Mouse (Mus musculus) mouse embryonic stem cell (cell line): ENCODE data around the gene Bclaf3.
"Not testable (repeated sequence)": the region's sequence is repeated elsewhere in the genome, so short reads cannot be mapped to it uniquely, and the experiment has no call there.

Experiments
- in situ Hi-C, 2 experiments: fragments of 300-500 bp; cut with MboI; formaldehyde crosslinking; loops; 1 replicate in 1 of 2; 3 replicates in 1 of 2; pipeline ENCODE4 v1.14.3; 2019 to 2020; ENCODE audit warnings: low sequenced_read_pairs in 2 of 2, low pct_unique_long_range_greater_than_20kb in 1 of 2, mixed read lengths in 1 of 2; ENCODE audit not compliant: unreplicated experiment in 1 of 2

The Bclaf3 gene

GRCm38 (mm10) chrX:159526388-159526787 lies at the start of gene Bclaf3:
Gene Bclaf3 (plus strand): TSS chrX:159526688.
- in situ Hi-C loops = no loop called here

- in situ Hi-C loops = not testable (repeated sequence)
Observed at GRCm38 (mm10) chrX:159478243-159478940, 48.1 kb upstream of the Bclaf3 start.

DNA sequence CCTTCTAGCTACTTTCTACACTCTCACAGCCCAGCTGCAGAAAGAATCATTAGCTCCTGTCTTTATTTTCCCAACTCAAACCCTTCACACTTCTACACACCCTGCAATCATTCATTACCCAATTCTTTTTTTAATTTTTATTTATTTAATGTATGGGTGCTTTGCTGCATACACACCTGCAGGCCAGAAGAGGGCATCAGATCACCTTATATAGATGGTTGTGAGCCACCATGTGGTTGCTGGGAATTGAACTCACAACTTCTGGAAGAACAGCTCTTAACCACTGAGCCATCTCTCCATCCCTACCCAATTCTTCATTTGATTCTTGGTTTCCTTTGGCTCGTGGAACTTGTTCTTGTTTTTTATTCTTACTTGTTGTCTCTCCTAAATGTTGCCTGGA lies 42.2 kb upstream of the Bclaf3 start:
- in situ Hi-C loops = loop anchor here in 1 of 2 experiments (5.0 kb wide), 1 partner anchor 123 kb away; no protein-coding TSS in a partner anchor

GRCm38 (mm10) chrX:159503181-159503580 lies 23.3 kb upstream of the Bclaf3 start:
- in situ Hi-C loops = no loop called here

DNA sequence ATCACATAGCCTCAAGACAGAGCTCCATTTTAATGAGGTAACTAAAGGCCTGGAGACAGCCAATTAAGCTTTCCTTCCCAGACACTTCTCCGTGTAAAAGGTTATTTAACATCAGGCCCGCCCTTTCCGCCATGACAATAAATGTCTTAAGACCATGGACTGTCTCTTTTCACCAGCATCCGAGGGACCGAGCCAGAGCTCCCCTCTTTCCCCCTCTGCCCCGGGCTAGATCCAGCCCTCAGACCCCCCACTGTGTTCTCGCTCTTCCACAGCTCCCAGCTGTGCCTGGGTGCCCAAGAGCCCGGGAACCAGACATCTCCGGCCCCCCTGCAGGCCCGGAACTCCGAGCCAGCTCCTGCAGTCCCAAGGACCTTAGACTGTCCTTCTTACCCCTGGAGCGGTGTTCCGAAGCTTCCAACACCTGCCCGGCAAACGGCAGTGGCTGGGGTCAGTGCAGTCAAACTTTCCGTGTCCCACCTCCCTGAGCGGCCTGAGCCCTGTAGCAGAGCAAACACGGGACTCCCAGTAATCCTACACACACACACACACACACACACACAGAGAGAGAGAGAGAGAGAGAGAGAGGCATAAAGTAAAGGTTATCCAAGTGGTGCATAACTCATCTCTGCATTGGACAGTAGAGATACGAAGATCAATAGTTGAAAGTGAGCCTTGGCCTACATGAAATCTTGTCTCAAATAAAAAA lies 18.0 kb upstream of the Bclaf3 start:
- in situ Hi-C loops = no loop called here

GRCm38 (mm10) chrX:159509042-159509441 lies 17.4 kb upstream of the Bclaf3 start:
- in situ Hi-C loops = no loop called here

DNA sequence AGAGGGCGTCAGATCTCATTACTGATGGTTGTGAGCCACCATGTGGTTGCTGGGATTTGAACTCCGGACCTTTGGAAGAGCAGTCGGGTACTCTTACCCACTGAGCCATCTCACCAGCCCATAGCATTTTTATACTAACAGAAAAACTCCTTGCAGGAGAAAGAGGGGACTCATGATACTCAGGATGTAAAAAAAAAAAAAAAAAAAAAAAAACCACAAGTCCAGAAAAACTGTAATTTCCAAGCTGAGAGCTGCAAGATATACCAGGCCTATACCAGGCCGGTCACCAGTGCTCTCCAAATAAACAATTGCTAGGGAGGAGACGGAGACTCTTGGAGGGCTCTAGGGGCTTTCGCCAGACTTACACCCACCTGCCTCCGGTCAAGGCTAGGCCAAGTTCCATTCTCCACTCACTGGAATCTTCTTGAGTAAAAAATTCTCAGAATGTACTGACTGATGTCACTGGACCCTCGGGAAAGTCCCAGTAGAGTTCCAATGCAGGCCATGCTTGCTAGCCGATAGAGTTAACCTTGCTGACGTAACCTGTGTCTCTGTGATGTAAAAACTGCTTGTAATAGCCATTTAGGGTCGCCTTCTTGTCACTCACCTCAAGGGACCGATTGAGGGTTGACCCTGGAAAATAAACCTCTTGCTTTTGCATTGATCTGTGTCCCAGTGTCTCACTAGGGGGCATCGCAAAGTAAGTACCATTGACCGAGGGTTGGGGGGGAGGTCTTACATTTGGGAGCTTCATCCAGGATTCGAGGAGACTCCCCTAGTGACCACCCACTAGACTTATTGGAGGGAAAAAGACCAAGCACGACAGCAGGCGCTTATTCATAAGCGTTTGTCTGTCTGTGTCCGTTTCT lies 16.4 kb upstream of the Bclaf3 start:
- in situ Hi-C loops = no loop called here

- in situ Hi-C loops = no loop called here
Observed at GRCm38 (mm10) chrX:159510716-159511051, 15.8 kb upstream of the Bclaf3 start.

DNA sequence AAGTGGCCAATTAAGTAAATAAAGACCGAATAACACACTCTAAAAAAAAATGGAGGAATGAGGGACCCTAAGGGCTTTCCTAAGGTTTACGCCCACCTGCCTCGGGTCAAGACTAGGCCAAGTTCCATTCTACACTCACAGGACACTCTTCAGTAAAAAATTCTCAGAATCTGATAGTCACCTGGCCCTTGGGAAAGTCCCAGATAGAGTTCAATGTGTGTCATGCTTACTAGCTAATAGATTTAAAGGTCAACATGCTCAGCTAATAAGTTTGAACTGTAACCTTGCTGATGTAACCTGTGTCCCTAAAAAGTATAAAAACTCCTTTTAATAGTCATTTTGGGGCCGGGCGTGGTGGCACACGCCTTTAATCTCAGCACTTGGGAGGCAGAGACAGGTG lies 10.9 kb upstream of the Bclaf3 start:
- in situ Hi-C loops = no loop called here

- in situ Hi-C loops = no loop called here
Observed at GRCm38 (mm10) chrX:159521780-159522179, 4.7 kb upstream of the Bclaf3 start.

GRCm38 (mm10) chrX:159522651-159523050 lies 3.8 kb upstream of the Bclaf3 start:
- in situ Hi-C loops = no loop called here

- in situ Hi-C loops = no loop called here
Observed at GRCm38 (mm10) chrX:159532427-159532810, 5.9 kb downstream of the Bclaf3 start.

DNA sequence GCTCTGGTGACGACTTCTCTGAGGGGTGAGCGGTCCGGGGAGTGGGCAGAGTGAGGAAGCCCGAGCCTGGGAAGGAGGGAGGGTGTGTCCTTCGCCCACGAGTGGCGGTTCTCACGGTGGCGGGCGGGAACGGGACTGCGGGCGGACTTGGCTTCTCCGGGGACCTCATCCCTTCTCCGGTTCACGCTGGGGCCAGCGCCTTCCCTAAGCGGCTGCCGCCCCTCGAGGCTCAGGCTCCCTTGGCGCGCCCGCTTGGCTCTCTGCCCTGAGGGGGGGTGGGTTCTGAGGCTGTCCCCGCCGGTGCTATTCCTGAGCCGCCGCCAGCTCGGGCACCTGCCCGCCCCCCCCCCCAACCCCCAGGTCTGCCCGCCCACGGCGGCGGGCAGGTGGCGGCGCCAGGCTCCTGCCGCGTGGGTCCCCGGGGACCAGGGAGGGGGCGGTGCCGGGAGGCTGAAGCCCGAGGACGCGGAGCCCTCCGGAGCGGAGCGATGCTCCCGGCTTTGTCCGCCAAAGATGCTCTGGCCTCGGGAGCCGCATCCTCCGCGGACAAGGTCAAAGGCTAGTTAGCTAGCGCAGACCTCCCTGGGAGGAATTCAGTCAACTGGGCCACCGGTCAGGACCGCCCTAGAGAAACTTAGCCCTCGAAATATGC lies 6.4 kb downstream of the Bclaf3 start:
- in situ Hi-C loops = no loop called here

- in situ Hi-C loops = no loop called here
Observed at GRCm38 (mm10) chrX:159541936-159542335, 15.4 kb downstream of the Bclaf3 start.

GRCm38 (mm10) chrX:159547093-159547492 lies 20.6 kb downstream of the Bclaf3 start:
- in situ Hi-C loops = loop anchor here in 1 of 2 experiments (5.0 kb wide), 1 partner anchor 35 kb away; no protein-coding TSS in a partner anchor

DNA sequence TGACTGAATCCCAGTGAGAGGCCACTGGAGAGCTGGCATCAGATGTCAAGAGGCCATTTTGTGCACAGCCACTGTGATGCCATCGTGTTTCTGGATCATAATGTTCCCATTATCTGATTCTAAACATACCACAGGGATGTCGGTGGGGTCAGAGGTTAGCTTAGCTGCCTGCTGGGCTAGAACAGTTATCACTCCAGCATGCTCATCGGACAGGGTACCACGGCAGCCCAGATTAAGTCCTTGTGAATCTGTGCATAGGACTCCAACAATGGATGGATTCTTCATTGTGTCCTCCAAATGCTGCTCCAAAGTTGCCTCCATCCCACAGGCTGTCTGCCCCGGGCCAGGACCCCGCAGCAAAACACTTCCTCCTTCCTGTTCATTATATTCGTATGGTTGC lies 58.2 kb downstream of the Bclaf3 start:
- in situ Hi-C loops = loop anchor here in 1 of 2 experiments (5.0 kb wide), 1 partner anchor 37 kb away; no protein-coding TSS in a partner anchor

DNA sequence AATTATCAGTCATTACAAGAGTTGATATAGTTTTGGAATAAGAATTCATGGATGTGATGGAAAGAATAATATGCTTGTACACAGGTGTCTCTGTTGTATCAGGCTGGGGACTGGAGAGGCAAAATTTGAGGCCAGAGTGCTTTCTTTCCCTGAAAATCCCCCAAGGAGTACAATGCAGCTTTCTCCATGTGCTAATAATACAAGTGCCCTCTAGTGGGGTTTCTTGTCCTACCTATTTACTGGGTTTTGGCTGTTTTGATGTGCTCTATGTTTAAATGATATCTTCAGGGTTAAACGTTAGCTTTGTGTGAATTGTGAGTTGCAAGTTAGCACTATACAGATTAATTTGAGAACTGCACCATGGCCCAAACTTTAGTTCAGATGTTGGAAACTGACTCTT lies 65.1 kb downstream of the Bclaf3 start:
- in situ Hi-C loops = no loop called here

DNA sequence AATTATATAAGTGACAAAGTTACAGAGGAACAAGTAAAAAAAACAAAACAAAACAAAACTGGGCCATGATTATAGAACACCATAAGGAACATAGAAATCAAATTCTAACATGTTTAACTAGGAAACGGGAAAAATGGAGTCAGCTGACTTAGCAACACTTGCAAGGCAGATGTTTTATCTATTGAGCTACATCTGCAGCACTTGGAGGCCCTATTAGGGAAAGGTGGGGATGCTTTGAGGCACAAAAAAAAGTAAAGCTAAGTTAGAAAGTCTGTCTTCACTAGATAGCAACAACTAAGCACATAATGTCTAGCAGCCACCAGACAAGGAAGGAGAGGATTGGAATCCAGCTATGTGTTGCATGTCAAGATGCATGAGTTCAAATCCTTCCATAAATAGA lies 71.0 kb downstream of the Bclaf3 start:
- in situ Hi-C loops = no loop called here

DNA sequence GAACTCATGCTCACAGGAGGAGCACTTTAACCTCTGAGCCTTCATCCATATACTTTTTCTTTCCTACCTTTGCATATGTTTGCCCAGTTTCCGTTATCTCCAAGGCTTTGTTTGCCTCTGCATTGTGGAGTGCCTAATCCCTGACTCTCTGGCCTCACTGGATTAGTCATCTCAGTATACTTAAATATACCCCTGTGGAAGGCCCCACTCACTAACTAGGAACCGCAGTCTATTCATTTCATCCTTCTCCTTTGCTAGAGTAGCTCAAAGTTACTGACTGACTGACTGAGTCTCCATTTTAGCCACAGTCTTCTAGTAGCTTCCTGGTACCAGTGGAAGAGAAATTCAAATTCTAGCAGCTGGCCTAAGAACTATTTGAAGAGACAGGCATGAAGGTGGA lies 78.3 kb downstream of the Bclaf3 start:
- in situ Hi-C loops = loop anchor here in 1 of 2 experiments (5.0 kb wide), 1 partner anchor 123 kb away; no protein-coding TSS in a partner anchor
